Mouse (Mus musculus): ENCODE data around the gene Gm12184. TPM values are rescaled to one million over a fixed set of nuclear protein-coding genes. Genes with fewer than 3 reads are reported as not detected.
A peak's percentile ranks its signal among the peaks of the same experiment; 100 is the strongest.
"Not testable (repeated sequence)": the region's sequence is repeated elsewhere in the genome, so short reads cannot be mapped to it uniquely, and the experiment has no call there.

Gm12184 gene
- total RNA-seq, 1 experiment from 2014 or later: 3.6 TPM

DNA sequence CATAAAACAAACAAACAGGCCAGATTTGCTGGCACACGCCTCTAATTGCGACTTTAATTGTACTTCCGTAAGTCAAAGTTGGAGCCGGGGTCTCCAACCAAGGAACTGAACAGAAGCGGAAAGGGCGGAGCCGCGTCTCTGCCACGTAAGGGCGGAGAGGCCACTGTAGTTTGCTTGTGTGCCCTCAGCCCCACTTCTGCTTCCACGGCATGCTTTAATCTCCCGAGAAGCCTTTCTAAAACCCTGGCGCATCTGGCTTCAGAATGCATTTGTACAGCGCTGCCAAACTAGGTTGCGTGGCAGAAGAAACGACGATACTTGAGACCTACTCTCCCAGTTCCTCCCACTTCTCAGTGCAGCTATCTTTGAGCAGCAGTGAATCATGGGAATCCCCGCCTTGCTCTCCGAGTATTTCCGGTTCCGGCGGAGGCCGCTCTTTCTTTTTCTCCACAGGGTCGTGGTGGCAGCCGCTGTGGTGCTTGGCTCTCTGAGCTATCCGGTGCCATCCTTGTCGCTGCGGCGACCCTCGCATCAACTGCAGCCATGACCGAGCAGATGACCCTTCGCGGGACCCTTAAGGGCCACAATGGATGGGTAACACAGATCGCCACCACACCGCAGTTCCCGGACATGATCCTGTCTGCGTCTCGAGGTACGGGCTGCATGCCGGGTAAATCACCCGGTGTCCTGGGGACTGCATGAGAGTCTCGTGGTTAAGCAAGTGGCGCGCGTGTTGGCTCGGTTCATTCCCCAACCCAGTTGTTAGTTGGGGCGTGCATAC lies 26.3 kb downstream of the Gm12184 start, which contains the start of gene Rack1:
Gene Rack1, plus strand, starts transcription at position 412 of the 781 bp plus-strand sequence.
- DNase-seq: peak; percentile 86

DNA sequence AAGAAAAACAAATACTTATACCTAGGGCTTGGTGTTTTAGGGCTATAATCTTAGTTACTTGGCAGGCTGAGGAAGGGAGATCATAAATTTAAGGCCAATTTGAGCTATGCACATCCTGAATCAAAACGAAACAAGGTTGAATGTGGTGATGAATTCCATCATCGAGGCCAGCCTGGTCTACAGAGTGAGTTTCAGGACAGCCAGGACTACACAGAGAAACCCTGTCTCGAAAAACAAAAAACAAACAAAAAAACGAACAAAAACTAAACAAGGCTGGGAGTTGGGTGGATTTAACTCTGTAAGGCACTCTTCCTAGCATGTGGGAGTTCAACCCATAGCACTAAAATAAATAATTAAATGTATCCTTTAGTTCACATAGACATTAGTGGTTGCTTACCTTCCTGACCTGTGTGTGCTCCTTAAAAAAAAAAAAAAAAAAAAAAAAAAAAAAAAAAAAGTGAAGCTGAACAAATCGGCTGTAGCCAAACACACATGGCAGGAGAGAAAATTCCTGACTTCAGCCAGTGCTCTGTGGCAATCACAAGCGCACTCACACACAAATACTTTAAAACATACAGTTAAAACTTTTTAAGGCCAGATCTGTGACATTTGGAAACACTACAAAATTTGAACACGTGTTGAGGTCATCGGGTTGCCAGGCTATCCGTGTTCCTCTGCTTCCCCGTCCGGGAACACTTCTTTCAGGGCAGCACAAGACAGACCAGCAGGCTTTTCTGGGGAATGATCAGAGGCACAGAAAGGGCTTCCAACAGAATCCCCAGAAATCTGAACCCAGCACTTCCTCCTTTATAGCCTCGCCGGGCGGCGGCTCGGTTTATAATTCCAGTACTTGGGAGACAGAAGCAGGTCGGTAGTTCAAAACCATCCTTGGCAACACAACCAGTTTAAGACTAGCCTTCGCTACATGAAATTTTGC lies 27.2 kb downstream of the Gm12184 start:
- DNase-seq: peak; percentile 15

GRCm38 (mm10) chr11:48798308-48798707 lies 28.1 kb downstream of the Gm12184 start:
- no peak for DNase-seq

DNA sequence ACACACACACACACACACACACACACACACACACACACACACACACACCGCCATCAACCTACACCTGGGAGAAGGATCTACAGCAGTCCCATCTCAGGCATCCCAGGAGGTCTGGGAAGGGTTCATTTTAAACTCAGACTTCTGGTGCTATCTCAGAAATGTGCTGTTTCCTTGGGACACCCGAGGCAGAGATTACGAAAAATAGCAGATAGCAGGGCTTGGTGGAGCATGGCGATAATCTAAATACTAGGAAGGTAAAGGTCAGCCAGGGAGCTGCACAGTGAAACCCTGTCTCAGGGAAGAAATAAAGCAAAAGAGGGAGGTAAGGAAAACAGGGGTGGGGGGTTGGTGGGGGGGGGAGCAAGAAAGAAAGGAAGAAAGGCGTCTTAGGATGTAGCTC lies 29.2 kb downstream of the Gm12184 start:
- no peak for DNase-seq

- no peak for DNase-seq
Observed at GRCm38 (mm10) chr11:48796290-48796689, 30.2 kb downstream of the Gm12184 start.

- DNase-seq: no peak
Observed at GRCm38 (mm10) chr11:48795221-48795620, 31.2 kb downstream of the Gm12184 start.

DNA sequence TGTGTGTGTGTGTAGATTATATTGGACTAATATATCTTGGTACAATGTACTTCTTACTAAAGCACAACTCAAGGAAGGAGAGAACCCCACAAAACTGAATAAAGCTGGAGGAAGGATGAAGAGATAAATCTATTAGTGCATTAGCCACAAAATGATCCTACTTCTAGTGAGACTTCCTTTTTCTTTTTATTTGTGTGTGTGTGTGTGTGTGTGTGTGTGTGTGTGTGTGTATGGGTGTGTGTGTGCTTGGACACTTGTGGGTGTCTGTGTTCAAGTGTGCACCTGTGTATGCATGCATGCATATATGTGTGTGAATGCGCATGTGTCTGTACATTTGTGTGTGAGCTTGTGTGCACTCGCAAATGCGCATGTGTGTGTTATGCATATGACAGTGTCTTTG lies 33.3 kb downstream of the Gm12184 start:
- DNase-seq: no peak

GRCm38 (mm10) chr11:48791894-48792293 lies 34.6 kb downstream of the Gm12184 start:
- DNase-seq: not testable (repeated sequence)

DNA sequence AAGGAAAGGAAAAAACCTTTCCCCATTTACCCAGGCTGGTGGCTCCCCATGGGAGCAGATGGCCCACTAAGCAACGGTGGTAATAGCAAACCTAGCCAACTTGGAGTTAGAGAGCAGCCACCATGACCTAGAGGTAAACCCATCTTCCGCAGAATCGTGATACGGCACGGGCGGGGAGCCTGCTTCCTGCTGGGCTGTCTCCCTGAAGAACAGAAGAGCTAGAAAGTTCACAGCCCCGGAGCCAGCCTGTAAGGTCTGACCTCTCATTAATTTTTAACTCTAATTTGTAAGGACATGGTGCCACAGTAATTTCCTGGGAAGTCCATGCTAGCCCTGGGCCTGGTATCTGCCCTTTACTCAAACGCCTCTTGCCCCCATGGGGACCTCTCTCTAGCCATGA lies 35.5 kb downstream of the Gm12184 start:
- no peak for DNase-seq

DNA sequence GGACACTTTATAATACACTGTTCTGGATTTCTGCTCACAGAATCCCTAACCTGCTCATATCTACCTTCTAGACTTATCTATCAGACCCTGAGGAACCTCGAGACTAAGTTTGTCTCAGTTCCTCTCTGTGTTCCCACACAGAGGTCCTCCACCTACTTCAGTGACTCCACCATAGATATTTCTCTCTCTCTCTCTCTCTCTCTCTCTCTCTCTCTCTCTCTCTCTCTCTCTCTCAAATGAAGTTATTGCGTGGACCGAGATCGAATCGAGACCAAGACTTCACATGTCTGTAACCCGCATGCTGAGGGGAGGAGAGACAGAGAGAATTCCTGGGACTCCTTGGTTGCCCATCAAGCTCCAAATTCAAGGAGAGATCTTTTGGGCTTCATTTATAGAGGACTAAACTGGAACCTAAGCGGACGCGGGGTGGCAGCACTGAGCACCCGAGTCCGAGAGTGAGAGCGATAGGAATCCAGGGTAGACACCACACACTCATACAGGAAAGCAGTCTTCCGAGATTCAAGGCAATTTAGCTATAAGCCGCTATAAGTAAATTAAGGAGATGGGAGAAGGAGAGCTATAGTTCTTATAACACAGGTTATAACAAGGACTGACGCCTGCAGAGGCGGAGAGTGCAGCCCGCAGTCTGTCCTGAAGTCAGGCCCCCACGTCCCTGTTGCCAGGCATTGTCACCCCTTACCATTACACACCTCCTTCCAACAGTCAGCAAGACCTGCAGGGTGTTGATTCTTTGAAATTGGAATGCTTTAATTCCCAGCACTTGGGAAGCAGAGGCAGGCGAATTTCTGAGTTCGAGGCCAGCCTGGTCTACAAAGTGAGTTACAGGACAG lies 36.3 kb downstream of the Gm12184 start:
- DNase-seq: peak; percentile 89

DNA sequence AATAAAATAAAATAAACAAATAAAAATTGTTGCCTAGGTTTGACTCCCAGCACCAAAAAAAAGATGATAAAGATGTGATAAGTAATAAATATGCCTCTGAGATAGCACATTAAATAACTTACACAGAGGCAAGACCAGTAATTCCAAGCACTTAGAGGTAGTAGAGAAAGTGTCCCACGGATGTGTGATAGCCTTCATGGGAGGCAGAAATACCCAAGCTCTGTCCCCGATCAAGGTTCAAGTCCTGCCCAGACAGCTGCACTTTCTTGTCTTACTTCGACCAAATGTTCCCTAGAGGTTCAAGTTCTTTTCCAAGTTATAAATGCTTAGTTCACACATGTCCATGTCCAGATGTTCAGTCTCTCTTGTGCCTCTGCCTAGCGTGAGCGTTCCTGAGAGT lies 37.2 kb downstream of the Gm12184 start:
- DNase-seq: no peak

GRCm38 (mm10) chr11:48788311-48789089 lies 38.0 kb downstream of the Gm12184 start:
- DNase-seq: peak; percentile 70

GRCm38 (mm10) chr11:48787455-48788211 lies 38.8 kb downstream of the Gm12184 start:
- no peak for DNase-seq

GRCm38 (mm10) chr11:48782243-48782642 lies 44.2 kb downstream of the Gm12184 start:
- no peak for DNase-seq

DNA sequence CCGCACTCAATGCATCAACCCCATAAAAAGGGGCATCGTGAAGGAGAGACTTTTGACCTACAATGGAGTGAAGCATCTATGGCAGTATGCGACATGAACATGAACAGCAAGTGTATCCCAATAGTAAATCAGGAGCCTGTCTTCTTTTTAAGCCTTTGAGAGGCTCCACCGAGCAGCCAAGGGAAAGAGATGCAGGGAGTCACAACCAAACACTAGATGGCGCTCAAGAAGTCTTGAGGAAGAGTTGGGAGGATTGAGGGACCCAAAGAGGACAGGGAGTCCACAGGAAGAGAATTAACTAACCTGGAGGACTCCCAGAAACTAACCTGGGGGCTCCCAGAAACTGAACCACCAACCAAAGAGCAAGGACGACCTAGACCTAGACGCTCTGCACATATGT lies 47.0 kb downstream of the Gm12184 start:
- no peak for DNase-seq

GRCm38 (mm10) chr11:48777303-48777702 lies 49.2 kb downstream of the Gm12184 start:
- no peak for DNase-seq

DNA sequence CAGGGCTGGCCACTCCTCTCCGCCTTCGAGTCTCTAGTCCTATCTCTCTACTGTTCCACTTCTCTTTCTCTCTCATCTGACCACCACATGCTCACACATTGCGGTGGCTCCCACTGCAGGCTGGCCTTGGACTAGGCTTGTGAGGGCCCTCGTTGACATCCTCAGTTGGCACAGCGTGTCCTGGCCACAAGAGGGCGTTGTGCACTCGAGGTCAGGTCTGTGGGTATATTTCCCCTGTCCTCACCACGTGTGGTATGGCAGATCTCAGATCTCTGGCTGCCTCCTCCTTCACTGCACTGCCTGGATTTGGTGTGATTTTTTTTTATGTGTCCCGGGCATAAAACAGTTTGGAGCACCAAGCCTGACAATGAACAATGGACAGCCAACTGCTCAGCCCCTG lies 49.8 kb downstream of the Gm12184 start:
- DNase-seq: no peak

- peak; percentile 26 for DNase-seq
Observed at GRCm38 (mm10) chr11:48775483-48775882, 51.0 kb downstream of the Gm12184 start.

Data from adrenal gland, postnatal 25 days (tissue).